21 mouse cellular contexts compared by ENCODE assay signal in genomic region chr13:33035506-33035905, GRCm38 (mm10). TPM values are rescaled to one million over a fixed set of nuclear protein-coding genes. Genes with fewer than 3 reads are reported as not detected.
DNase-seq lines count a peak whose midpoint lies in the region.
"Had no signal": no experiment of that assay in that cellular context is flagged by ENCODE, and none has a peak within 500 bp of the region (broad histone marks: within the 10 kb centered on the region; RNA-seq: fewer than 3 reads in every experiment).

No protein-coding gene starts in this region.

- peak; percentile 34 to 88 for DNase-seq in adrenal gland, adult (ENCODE audit: inconsistent age in 2 of 2, low spot score in 1 of 2)
- DNase-seq in adrenal gland, postnatal 25 days = no peak
- peak; percentile 19 for DNase-seq in adrenal gland, postnatal 14 days
- DNase-seq in adrenal gland, adult 18-20 months (ENCODE audit: low spot score in 2 of 2) = no peak
- peak; percentile 30 for DNase-seq in adipocyte (ENCODE audit: low spot score)
- no peak for DNase-seq in natural killer cell, adult 2 months (ENCODE audit: low spot score in 2 of 2)
- DNase-seq: B cell, adult 2 months; cerebellum, adult 11-12 months; cerebellum, adult 8-10 months; cerebellum, postnatal 10 days; cerebellum, postnatal 36 days; embryo, embryonic 11 days; gastrocnemius, adult 2 months; gastrocnemius, postnatal 14 days; heart, adult 18-20 months; heart, postnatal 14 days; heart, postnatal 4 days; kidney, adult 18-20 months; kidney, adult 9 months had no signal

RNA-seq across cellular contexts. Expression of gene Serpinb9b, which starts 8.3 kb away (rescaled TPM):
- 0.29 TPM in 1 of 2 replicates, not detected in the other for total RNA-seq in adrenal gland, postnatal 25 days (2021)
- 0.22 TPM in 1 of 2 replicates, not detected in the other for total RNA-seq in adrenal gland, postnatal 14 days (2021)
- total RNA-seq in adrenal gland, adult 18-20 months (2021) = under 1 TPM in 1 of 2 experiments, not detected in 1; 0.10 TPM
- total RNA-seq: gastrocnemius, adult 2 months; gastrocnemius, postnatal 14 days; hindbrain, postnatal 0 days had no signal

RNA-seq across cellular contexts. Expression of gene Serpinb9, which starts 32.5 kb away (rescaled TPM):
- total RNA-seq in adrenal gland, postnatal 25 days (2021) = 15.6 and 19.8 TPM in 2 replicates
- total RNA-seq in adrenal gland, postnatal 14 days (2021) = 14.4 and 16.1 TPM in 2 replicates
- total RNA-seq in adrenal gland, adult 18-20 months (2021) = 10 to 100 TPM; 18.6 to 19.3 TPM

RNA-seq across cellular contexts. Expression of gene Serpinb1b, which starts 42.9 kb away (rescaled TPM):
- total RNA-seq in adrenal gland, postnatal 25 days (2021) = 0.52 and 1.1 TPM in 2 replicates
- 0.23 and 0.41 TPM in 2 replicates for total RNA-seq in adrenal gland, postnatal 14 days (2021)
- total RNA-seq in adrenal gland, adult 18-20 months (2021) = under 1 TPM in 1 of 2 experiments, not detected in 1; 0.30 TPM
- total RNA-seq: G1E; gastrocnemius, adult 2 months; heart, adult 18-20 months; heart, postnatal 14 days; heart, postnatal 4 days had no signal

Comparison
In these comparisons a context has a peak if more than half of its experiments do, and no peak if none do; other contexts are left out.
1. DNase-seq: peak in adrenal gland, adult (2 of 2), adrenal gland, postnatal 14 days (single experiment) and adipocyte (single experiment); none in adrenal gland, postnatal 25 days (single experiment), adrenal gland, adult 18-20 months (0 of 2) and natural killer cell, adult 2 months (0 of 2).